Mouse (Mus musculus) right cerebral cortex, postnatal 14 days (tissue): ENCODE results near the gene Olfr344.

ENCODE experiments used
- DNase-seq: peaks from one replicate; pipeline ENCODE4 v3.0.0; 2022

Olfr344 gene

DNA sequence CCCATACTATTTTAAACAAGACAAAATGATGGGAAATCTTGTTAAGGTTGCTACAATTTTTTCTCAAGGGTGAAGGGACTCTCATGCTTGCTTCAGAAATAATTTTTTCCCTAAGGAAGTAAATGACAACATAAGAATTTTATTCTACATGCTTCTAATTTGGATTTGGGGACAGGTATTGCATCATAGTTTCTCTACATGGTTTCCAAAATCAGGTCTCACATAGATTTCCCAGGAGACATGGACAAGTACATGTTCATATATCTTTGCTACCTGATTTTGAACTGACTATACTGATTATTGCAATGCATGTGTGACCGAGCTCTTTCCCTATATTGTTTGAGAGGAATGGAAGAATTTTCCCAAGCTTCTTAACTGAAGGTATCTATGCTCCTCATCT is at the start of gene Olfr344:
Gene Olfr344 (plus strand): TSS at position 301 of the 400 bp plus-strand sequence.
- DNase-seq: no peak

- DNase-seq: no peak
Measured at GRCm38 (mm10) chr2:36524698-36525097, 41.8 kb upstream of the Olfr344 start, which contains the start of gene Olfr342. Gene Olfr342 (plus strand): TSS chr2:36524998.

GRCm38 (mm10) chr2:36565156-36565555 is 1.3 kb upstream of the Olfr344 start:
- no peak for DNase-seq

GRCm38 (mm10) chr2:36567022-36567421 is 560 bp downstream of the Olfr344 start:
- no peak for DNase-seq

GRCm38 (mm10) chr2:36567845-36568244 is 1.4 kb downstream of the Olfr344 start:
- no peak for DNase-seq
